Mouse (Mus musculus) olfactory bulb, adult 2 months (tissue): ENCODE measurements at regions not wholly inside any gene's neighbourhood (a gene's known extent, or its start where the extent isn't known, plus 50 kb on each side); places are given as distances from the start of the nearest gene placed in this dataset.

ENCODE experiments used
- CTCF ChIP-seq: fragments of 200-500 bp; IDR thresholded peaks from 2 replicates; pipeline ENCODE4 v1.5.1; 2012; ENCODE audit warnings: low read depth, mild to moderate bottlenecking, low read length, moderate library complexity; ENCODE audit not compliant: insufficient read depth
- POLR2A ChIP-seq: fragments of 200-500 bp; IDR thresholded peaks from 2 replicates; pipeline ENCODE4 v1.6.1; 2012; ENCODE audit warnings: mild to moderate bottlenecking, low read depth, low read length, moderate library complexity; ENCODE audit not compliant: insufficient read depth

GRCm38 (mm10) chr17:83967007-83967406, 119.2 kb upstream of the Haao start:
- TF ChIP-seq CTCF (no peak), POLR2A (no peak)
